Mouse (Mus musculus): ENCODE measurements around the gene Hist1h2bb.
"Not testable (repeated sequence)": the region's sequence is repeated elsewhere in the genome, so short reads cannot be mapped to it uniquely, and the experiment has no call there.

Gene Hist1h2bb

DNA sequence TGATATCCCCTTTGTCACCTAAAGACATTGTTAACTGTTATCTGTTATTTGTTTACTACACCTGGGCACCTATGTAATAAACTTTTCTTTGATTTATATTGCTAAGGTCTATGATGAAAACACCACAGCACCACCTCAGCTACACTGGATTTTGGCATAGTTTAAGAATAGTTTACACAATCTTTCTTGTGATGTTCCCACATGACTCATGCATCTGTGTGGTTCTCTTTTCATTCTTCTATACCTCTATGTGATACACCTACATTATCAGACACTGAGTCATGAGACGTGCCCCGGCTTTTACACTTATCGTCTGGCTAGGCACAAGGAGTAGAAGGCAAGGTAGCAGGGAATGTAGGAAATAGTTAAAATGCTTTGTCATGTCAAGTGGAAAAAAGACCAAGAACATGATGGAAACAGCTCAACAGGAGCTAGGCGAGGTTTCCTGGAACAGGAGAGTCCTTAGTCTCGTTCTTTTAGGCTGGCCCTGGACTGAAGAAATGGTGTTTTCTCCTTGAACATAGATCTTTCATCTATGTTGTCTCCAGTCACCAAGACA lies 3.1 kb downstream of the Hist1h2bb start:
- DNase-seq (ENCODE audit: low read depth, low spot score), result no peak

DNA sequence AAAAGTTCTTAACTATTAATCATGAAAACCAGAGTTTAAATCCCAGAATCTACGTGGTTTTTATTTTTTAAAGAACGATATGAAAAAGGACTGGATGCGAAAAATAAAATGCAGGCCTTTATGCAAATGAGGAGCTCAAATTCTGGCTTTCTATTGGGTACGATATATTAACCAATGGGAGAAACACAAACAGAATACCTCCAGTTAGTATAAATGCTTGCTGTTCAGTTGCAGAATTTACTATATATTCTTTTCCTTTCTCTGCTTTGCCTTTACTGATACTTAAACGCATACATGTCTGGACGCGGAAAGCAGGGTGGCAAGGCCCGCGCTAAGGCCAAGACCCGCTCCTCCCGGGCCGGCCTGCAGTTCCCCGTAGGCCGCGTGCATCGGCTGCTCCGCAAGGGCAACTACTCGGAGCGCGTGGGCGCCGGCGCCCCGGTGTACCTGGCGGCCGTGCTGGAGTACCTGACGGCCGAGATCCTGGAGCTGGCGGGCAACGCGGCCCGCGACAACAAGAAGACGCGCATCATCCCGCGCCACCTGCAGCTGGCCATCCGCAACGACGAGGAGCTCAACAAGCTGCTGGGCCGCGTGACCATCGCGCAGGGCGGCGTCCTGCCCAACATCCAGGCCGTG lies 4.4 kb downstream of the Hist1h2bb start, which contains the start of gene Hist1h2ab:
TSS of gene Hist1h2ab (plus strand) at position 288 of the 639 bp plus-strand sequence.
- DNase-seq (ENCODE audit: low read depth, low spot score), result not testable (repeated sequence)

DNA sequence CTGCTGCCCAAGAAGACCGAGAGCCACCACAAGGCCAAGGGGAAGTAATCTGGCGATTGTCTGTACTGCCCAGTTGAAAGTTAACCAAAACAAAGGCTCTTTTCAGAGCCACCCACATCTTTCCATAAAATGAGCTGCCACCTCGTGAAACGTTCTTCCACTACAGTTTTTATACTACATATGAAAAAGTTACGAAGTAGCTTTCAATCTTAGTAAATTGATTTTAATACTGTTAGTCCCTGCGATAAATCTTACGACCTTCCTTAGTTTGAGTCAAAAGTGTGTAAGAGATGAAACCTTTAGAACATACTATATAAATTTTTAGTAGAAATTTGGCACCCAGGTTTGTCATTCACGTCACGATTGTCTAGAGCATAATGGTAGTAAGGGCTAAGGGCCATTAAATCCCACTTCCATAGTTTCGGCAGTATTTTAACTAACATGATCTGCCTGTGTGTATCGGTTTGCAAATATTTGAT lies 5.0 kb downstream of the Hist1h2bb start:
- DNase-seq (ENCODE audit: low read depth, low spot score), result no peak

DNA sequence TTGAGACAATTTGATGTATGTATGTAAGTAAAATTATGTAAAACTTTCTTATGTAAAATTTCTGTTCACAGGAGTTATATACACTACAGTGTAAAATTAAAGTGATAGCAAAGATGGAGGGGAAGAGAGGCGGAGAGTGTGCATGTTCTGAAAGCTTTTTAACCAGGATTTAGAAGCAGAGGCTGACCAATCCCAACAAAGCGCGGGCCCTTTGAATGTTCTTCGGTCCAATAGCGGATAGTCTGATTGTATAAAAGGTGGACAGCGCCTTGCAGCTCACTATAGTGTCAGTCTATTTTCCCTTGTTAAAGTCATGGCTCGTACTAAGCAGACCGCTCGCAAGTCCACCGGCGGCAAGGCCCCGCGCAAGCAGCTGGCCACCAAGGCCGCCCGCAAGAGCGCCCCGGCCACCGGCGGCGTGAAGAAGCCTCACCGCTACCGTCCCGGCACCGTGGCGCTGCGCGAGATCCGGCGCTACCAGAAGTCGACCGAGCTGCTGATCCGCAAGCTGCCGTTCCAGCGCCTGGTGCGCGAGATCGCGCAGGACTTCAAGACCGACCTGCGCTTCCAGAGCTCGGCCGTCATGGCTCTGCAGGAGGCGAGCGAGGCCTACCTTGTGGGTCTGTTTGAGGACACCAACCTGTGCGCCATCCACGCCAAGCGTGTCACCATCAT lies 5.7 kb downstream of the Hist1h2bb start, which contains the start of gene Hist1h3b:
TSS of gene Hist1h3b (plus strand) at position 201 of the 675 bp plus-strand sequence.
- not testable (repeated sequence) for DNase-seq (ENCODE audit: low read depth, low spot score)

DNA sequence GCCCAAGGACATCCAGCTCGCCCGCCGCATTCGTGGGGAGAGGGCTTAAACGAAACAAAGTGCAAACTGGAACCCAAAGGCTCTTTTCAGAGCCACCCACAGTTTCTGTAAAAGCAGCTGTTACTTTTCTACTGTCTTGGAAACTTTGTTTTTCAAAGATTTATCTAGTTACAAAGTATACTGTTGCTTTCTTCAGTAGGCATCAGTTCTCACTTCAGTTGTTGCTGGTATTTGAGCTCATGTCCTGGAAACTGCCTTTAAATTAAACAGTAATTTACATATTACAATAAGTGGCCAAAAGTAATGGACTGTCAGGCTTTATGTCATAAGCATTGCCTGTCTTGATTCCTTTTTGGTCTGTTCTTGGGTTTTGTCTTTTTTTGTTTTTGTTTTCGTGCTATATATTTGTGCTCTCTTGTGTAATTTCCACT lies 6.2 kb downstream of the Hist1h2bb start:
- DNase-seq (ENCODE audit: low read depth, low spot score), result no peak

DNA sequence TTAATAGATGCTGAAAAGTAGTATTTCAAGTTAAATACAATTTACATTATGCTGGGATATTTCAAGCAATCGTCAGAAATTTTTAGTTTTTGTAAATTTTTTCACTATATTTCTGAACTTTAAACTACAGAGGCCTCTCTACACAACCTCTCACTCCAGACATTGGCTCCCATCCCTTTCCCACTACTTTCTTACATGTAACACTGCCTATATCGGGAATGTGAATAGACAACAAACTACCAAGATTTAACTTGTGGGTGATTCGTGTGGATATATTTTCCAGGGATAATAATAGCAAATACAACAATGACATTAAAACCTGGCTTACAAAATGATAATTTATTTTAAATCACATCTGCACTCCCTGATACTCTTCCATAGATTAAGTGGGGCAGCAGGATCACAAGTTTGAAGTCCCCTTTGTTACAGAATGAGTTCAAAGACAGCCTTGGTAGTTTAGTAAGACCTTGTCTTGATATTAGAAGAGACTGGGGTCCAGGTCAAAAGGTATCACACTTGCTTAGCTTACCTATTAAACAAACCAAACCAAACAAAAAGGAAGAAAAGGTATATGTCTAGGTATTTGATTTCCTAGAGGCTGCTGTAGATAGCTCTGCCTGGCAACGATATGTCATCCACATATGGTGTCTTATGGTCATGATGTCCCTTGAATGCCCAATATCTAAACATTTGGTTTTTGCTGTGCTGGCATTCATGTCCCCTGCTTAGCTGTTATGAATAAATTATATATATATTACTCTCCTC lies 7.0 kb downstream of the Hist1h2bb start:
- no peak for DNase-seq (ENCODE audit: low read depth, low spot score)

DNA sequence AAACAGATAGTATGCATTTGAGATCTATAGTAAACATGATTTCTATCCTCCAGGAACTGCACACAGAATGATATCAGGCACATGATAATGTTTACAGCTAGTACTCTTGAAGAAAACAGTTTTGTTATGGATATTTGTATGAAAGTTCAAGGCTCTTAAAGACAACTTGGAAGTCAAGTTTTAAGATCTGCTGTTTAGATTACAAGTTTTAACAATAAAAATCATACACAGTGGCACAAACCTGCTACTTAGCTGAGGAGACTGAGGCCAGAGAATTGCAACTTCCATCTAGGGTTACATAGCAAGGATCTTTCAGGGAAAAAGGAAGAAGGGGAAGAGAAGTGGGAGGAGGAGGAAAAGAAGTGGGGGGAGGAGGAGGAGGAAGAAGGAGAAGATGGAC lies 8.5 kb downstream of the Hist1h2bb start:
- DNase-seq (ENCODE audit: low read depth, low spot score), result no peak

DNA sequence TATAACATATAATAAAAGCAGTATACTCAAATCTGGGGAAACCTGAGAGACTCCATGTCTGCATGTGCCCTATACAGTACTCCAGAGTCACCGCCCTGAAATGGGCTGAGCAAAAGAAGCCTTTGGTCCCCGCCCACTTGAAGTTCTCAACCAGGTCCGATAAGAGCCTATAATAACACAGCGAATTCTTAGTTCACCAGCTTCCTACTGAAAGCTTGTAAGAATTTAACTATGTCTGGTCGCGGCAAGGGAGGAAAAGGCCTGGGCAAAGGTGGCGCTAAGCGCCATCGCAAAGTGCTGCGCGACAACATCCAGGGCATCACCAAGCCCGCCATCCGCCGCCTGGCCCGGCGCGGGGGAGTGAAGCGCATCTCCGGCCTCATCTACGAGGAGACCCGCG lies 10.3 kb downstream of the Hist1h2bb start, which contains the start of gene Hist1h4b:
TSS of gene Hist1h4b (plus strand) at position 224 of the 400 bp plus-strand sequence.
- no peak for DNase-seq (ENCODE audit: low read depth, low spot score)

DNA sequence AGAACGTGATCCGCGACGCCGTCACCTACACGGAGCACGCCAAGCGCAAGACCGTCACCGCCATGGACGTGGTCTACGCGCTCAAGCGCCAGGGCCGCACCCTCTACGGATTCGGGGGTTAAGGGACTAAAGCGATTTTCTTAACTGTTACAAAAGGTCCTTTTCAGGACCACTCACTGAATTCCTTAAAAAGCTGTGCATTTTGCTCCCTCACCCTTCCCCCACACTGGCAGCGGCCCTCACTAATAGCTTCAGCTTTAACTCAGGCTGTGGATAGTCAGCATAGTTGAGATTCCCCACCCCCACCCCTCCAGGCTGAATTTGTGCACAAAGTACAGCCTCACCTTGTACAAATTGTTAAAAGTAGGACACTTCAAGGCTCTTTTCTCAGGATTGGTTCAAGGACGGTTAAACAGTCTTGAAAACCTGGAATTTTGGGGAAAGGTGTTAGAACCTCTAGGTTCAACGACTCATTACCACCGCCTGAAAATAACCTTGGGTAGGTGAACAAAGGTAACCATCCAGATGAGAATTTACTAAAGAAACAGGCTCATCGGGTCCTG lies 10.8 kb downstream of the Hist1h2bb start:
- no peak for DNase-seq (ENCODE audit: low read depth, low spot score)

DNA sequence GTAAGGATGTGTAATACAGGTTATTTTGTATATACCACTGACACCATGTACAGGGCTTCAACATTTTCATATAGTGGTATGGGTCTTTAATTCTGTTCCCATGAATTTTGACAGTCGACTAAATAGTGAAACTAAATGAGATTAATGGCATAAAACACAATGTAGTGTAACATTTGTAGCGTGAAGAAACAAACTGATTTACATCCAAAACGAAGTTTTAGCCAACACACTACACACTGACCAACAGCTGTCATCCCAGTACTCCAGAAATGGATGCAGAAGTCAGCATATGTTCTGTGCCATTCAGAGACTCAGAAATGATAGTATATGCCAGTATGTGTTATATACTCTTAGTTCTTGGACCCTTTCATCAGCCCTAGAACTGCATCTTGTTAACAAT lies 11.4 kb downstream of the Hist1h2bb start:
- no peak for DNase-seq (ENCODE audit: low read depth, low spot score)

DNA sequence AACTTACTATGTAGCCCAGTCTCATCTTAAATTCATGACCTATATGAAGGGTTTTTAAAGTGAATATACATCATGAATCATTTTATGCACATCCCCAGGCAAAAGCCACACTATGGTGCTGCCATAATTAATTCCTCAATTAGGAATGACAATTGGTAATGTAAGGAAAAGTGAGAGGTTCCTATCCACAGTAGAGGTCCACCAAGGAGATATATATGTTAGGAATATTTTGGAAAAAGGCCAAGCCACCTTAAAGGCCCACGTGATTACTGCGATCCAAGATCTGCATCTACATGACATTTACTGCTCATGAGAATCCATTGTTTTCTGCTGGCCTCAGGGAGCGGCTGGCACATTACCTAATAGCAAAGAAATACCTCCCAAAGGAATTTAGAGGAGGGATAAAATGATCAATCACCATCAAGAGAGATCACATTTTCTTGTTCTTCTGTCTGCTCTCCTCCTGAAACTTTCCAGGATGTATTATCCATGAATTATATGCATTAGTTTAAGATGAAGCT lies 12.8 kb downstream of the Hist1h2bb start:
- DNase-seq (ENCODE audit: low read depth, low spot score), result no peak

DNA sequence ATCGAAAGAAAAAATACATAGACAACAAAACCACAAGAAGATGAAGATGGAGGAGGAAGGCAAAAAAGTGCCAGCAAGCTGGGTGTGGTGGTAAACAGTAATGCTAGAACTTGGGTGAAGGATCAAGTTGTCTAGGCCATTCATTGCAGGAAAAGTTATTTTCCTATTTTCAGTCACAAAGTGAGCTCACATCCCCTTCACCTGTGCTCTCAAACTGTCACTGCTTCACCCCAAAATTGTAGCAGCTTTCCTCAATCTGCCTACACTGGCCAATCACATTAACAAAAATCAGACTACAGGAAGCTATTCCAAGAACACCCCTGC lies 13.3 kb downstream of the Hist1h2bb start:
- DNase-seq (ENCODE audit: low read depth, low spot score), result no peak

DNA sequence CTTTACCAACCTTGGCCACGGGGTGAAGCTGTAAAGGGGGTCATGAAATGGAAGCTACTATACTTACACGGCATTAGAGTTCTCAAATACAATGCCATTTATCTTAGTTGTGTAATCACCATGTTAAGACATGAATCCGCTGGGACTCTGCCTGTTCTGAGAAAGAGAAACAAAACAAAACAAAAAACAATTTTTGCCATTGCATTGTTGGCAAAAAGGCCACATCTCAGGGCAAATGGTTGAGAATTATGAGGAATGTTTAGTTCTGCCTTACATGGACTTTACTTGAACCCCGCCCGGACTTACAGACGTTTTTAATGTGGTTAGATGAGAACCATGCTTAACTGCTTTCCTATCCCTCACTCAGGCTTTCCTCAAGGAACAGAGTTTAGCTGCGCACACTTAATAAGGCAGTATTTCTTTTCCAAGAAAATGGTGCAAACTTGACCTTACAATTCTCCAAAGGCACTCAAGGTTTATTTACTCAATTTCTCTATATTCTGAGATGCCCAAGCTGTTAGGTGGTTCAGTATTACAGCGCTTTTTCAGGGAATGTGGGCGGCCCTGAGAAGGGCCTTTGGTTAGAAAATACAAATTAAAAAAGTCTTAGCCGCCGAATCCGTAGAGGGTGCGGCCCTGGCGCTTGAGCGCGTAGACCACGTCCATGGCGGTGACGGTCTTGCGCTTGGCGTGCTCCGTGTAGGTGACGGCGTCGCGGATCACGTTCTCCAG lies 13.9 kb downstream of the Hist1h2bb start:
- no peak for DNase-seq (ENCODE audit: low read depth, low spot score)

DNA sequence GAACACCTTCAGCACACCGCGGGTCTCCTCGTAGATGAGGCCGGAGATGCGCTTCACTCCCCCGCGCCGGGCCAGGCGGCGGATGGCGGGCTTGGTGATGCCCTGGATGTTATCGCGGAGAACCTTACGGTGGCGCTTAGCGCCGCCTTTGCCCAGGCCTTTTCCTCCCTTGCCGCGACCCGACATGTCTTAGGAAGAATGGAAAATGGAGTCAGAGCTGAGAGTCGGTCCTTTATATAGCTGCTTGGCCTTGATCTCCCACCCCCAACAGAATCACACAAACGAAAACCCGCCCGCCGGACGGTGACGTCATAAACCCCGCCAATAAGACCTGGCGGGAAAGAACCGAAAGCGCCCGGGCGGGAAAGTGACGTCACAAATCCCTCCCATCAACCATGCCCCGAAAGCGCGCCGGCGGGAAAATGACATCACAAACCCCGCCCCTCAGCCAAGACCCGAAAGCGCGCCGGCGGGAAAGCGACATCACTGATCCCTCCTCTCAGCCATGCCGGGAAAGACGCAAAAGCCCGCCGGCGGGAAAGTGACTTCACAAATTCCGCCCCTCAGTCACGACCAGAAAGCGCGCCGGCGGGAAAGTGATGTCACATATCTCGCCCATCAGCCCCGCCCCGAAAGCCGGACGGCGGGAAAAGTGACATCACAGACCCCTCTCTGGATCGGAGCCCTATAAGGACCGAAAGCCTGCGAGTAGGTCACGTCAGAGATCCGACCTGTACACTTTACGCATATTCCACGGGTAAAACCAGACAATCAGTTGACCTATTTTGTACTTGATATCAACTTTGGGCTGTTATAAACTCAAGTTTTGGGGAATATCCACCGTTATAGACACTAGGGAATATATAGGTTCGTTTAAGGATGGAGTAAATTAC lies 14.7 kb downstream of the Hist1h2bb start, which contains the start of gene Hist1h4a:
TSS of gene Hist1h4a (minus strand) at position 259 of the 893 bp plus-strand sequence.
- DNase-seq (ENCODE audit: low read depth, low spot score), result no peak

DNA sequence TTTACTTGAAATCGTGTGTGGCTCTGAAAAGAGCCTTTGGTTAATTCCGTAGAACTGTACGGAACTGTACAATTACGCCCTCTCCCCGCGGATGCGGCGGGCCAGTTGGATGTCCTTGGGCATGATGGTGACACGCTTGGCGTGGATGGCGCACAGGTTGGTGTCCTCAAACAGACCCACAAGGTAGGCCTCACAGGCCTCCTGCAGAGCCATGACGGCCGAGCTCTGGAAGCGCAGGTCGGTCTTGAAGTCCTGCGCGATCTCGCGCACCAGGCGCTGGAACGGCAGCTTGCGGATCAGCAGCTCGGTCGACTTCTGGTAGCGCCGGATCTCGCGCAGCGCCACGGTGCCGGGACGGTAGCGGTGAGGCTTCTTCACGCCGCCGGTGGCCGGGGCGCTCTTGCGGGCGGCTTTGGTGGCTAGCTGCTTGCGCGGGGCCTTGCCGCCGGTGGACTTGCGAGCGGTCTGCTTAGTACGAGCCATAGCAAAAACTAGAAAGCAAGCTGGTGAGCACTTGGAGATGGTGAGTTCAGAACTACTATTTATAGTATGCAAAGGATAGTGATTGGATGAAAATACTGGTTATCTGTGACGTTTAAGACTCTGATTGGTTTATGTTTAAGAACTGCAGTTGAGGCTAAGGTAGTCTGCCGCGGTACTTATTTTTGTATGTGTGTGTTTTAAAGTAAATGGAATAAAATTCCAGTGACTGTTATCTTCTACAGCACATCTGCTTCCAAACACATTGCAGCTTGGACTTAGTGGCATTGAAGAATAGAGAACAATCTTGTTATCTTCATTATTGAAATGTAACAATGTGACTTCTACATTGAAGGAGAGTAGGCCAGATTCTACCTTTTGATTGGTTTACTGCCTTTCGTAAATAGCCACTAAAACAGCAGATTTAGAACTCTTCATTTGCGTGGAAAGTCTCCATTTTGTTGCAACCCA lies 15.6 kb downstream of the Hist1h2bb start, which contains the start of gene Hist1h3a:
TSS of gene Hist1h3a (minus strand) at position 516 of the 951 bp plus-strand sequence.
- DNase-seq (ENCODE audit: low read depth, low spot score), result not testable (repeated sequence)

DNA sequence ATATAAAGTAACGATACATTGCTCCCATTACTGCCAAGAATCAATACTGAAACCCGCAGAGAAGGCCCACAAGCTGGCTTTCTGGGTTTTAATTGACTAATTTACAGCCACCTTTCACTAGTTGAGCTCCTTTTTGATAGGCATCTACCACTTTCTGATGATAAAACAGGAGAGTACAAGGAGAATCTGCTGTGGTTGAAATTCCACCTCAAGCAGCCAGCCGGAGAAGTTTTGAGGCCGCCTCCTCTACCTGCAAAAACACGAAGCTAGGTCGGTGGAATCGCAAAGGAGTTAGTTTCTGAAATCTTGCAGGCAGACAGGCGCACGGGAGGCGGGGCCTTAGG lies 16.7 kb downstream of the Hist1h2bb start:
- no peak for DNase-seq (ENCODE audit: low read depth, low spot score)

DNA sequence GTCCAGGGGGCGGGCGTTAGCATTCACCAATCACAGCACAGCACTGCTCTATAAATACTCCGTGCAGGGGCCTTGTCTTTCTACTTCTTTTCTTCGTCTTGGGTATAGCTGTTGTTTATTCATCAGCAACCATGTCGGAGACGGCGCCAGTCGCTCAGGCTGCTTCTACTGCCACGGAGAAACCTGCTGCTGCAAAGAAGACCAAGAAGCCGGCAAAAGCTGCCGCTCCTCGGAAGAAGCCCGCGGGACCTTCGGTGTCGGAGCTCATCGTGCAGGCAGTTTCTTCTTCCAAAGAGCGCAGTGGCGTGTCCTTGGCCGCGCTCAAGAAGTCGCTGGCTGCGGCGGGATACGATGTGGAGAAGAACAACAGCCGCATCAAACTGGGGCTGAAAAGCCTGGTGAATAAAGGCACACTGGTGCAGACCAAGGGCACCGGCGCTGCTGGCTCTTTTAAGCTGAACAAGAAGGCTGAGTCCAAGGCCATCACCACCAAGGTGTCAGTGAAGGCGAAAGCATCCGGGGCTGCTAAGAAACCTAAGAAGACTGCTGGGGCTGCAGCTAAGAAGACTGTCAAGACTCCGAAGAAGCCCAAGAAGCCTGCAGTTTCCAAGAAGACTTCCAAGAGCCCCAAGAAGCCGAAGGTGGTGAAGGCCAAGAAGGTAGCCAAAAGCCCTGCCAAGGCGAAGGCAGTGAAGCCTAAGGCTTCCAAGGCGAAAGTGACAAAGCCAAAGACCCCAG lies 17.2 kb downstream of the Hist1h2bb start, which contains the start of gene Hist1h1a:
TSS of gene Hist1h1a (plus strand) at position 81 of the 738 bp plus-strand sequence.
- DNase-seq (ENCODE audit: low read depth, low spot score), result no peak

Measured in WW6 (cell line).